Mouse (Mus musculus): Measurements from ENCODE around the gene Ccr9.

DNA sequence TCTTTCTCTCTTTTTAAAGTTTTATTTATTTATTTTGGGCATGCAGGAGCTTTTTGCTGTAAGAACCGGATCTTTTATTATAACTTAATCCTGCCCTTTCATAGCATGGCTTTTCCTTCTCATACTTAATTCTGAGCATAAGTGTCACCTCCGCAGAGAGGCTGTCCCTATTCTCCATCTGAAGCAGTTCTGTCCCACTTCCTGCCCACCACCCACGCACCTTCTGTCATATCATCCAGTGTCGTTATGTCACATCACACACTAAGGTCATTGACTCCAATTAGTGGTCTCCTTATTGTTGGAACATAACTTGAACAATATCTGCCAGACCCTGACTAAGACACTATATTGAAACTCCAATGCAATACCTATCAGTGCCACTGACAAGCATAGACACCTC is 80.4 kb downstream of the Ccr9 start:
- TF ChIP-seq JUND (IDR thresholded peaks at IDR 0.05; ENCODE audit: low read depth, low read length) (no peak), KAT2A (conservative IDR thresholded peaks at IDR 0.05; ENCODE audit: low read depth, low read length) (no peak), USF1 (IDR thresholded peaks at IDR 0.05; ENCODE audit: low read depth, low read length) (no peak), POLR2A (IDR thresholded peaks at IDR 0.05; ENCODE audit: control insufficient read depth in 1 of 2, insufficient read depth in 1 of 2, low read depth in 1 of 2, low read length in 2 of 2, poor library complexity in 1 of 2) (no peak), POLR2AphosphoS5 (IDR thresholded peaks at IDR 0.05; ENCODE audit: borderline replicate concordance, low read depth, low read length) (no peak), NELFE (IDR thresholded peaks at IDR 0.05; ENCODE audit: low read depth, low read length) (no peak)
